Mouse (Mus musculus) embryonic facial prominence, embryonic 13.5 days (tissue): ENCODE results near the gene Tesk1. TPM values are rescaled to one million over a fixed set of nuclear protein-coding genes. Genes with fewer than 3 reads are reported as not detected.

Experiments used
- ATAC-seq: fragments of 200-750 bp; cut with Nextera tagmentation; 2 replicates; pipeline ENCODE4 v1.8.0; 2017; ENCODE audit warnings: low read depth; ENCODE audit not compliant: insufficient number of reproducible peaks, insufficient read depth, low FRiP score, low TSS enrichment
- H3K27ac ChIP-seq: fragments of 300-500 bp; sonication (generic); 2 replicates; pipeline ENCODE4 v1.5.1; 2015; ENCODE audit warnings: moderate library complexity, mild to moderate bottlenecking, inconsistent platforms
- H3K27me3 ChIP-seq: fragments of 300-500 bp; sonication (generic); 2 replicates; pipeline ENCODE4 v1.6.1; 2015; ENCODE audit warnings: mild to moderate bottlenecking, inconsistent platforms
- H3K36me3 ChIP-seq: fragments of 300-500 bp; sonication (generic); 2 replicates; pipeline ENCODE4 v1.6.1; 2015; ENCODE audit warnings: mild to moderate bottlenecking, inconsistent platforms
- H3K4me1 ChIP-seq: fragments of 300-500 bp; sonication (generic); 2 replicates; pipeline ENCODE4 v1.6.1; 2015; ENCODE audit warnings: inconsistent platforms
- H3K4me2 ChIP-seq: fragments of 300-500 bp; sonication (generic); 2 replicates; pipeline ENCODE4 v1.6.1; 2015; ENCODE audit warnings: moderate library complexity, mild to moderate bottlenecking, inconsistent platforms
- H3K4me3 ChIP-seq: fragments of 300-500 bp; sonication (generic); 2 replicates; pipeline ENCODE4 v1.5.1; 2015; ENCODE audit warnings: mild to moderate bottlenecking, inconsistent platforms
- H3K9ac ChIP-seq: fragments of 300-500 bp; sonication (generic); 2 replicates; pipeline ENCODE4 v1.6.1; 2015; ENCODE audit warnings: mild to moderate bottlenecking, inconsistent platforms
- H3K9me3 ChIP-seq: fragments of 300-500 bp; sonication (generic); 2 replicates; pipeline ENCODE4 v1.6.1; 2016; ENCODE audit warnings: inconsistent platforms
- WGBS: fragments of 180-500 bp; shearing (Covaris S2); methylation state at CpG from one replicate; pipeline ENCODE4 v1.1.7; 2015; ENCODE audit warnings: mixed read lengths; 5-methylcytosine and 5-hydroxymethylcytosine counted together
- polyA plus RNA-seq: library from polyadenylated mRNA; unstranded; fragments of >200 nt; fragmentation: Nextera tagmentation; extraction: Ambion mirVana; gene quantifications from 2 replicates; pipeline ENCODE4 v1.2.1, GENCODE M21; 2015

Gene Tesk1
- polyA plus RNA-seq, 1 experiment from 2014 or later: 7.0 TPM

- peaks cover 7% of the 10 kb centered on the region for H3K4me1 ChIP-seq
- H3K9ac ChIP-seq: no peak overlapping the region
- no peak for ATAC-seq
- H3K36me3 ChIP-seq: no peaks in the 10 kb centered on the region
- WGBS: 80% methylated on average over 1 of the region's 1 CpGs
- H3K27me3 ChIP-seq: peaks cover 19% of the 10 kb centered on the region
- H3K9me3 ChIP-seq: no peaks in the 10 kb centered on the region
- no peak overlapping the region for H3K27ac ChIP-seq
- no peak overlapping the region for H3K4me3 ChIP-seq
- H3K4me2 ChIP-seq: no peak overlapping the region
These were observed 8.9 kb upstream of the Tesk1 start for GRCm38 (mm10) chr4:43432832-43433231.

- Histone ChIP-seq H3K9me3 (no peaks in the 10 kb centered on the region), H3K9ac (peak overlapping the region; percentile 97), H3K27ac (peak overlapping the region; percentile 92), H3K4me1 (peaks cover 14% of the 10 kb centered on the region), H3K27me3 (no peaks in the 10 kb centered on the region), H3K4me2 (peak overlapping the region; percentile 92), H3K4me3 (peak overlapping the region; percentile 98), H3K36me3 (peaks cover 23% of the 10 kb centered on the region)
- WGBS: 0% methylated on average over 33 of the region's 33 CpGs
- peak; percentile 90 for ATAC-seq
These were observed 305 bp downstream of the Tesk1 start for GRCm38 (mm10) chr4:43442044-43442443.

GRCm38 (mm10) chr4:43442456-43443361 lies 970 bp downstream of the Tesk1 start:
- WGBS: under 1% methylated on average over 63 of the region's 88 CpGs
- Histone ChIP-seq H3K27me3 (no peaks in the 10 kb centered on the region), H3K27ac (peak overlapping the region; percentile 92), H3K4me1 (peaks cover 14% of the 10 kb centered on the region), H3K4me3 (peak overlapping the region; percentile 98), H3K9me3 (no peaks in the 10 kb centered on the region), H3K36me3 (peaks cover 30% of the 10 kb centered on the region), H3K9ac (peak overlapping the region; percentile 97), H3K4me2 (peak overlapping the region; percentile 92)
- peak; percentile 48 for ATAC-seq

GRCm38 (mm10) chr4:43443511-43443910 lies 1.8 kb downstream of the Tesk1 start:
- peaks cover 14% of the 10 kb centered on the region for H3K4me1 ChIP-seq
- H3K4me3 ChIP-seq: peak overlapping the region; percentile 98
- H3K36me3 ChIP-seq: peaks cover 38% of the 10 kb centered on the region
- no peaks in the 10 kb centered on the region for H3K27me3 ChIP-seq
- peak overlapping the region; percentile 92 for H3K4me2 ChIP-seq
- 1% methylated on average over 28 of the region's 28 CpGs for WGBS
- no peaks in the 10 kb centered on the region for H3K9me3 ChIP-seq
- peak overlapping the region; percentile 92 for H3K27ac ChIP-seq
- no peak for ATAC-seq
- H3K9ac ChIP-seq: peak overlapping the region; percentile 97

GRCm38 (mm10) chr4:43447251-43447650 lies 5.5 kb downstream of the Tesk1 start:
- Histone ChIP-seq H3K4me3 (no peak overlapping the region), H3K4me2 (no peak overlapping the region), H3K9ac (no peak overlapping the region), H3K36me3 (peaks cover 40% of the 10 kb centered on the region), H3K4me1 (peaks cover 18% of the 10 kb centered on the region), H3K9me3 (no peaks in the 10 kb centered on the region), H3K27ac (no peak overlapping the region), H3K27me3 (peaks cover 2% of the 10 kb centered on the region)
- WGBS: 84% methylated on average over 13 of the region's 13 CpGs
- ATAC-seq: no peak

GRCm38 (mm10) chr4:43448554-43448953 lies 6.8 kb downstream of the Tesk1 start:
- H3K36me3 ChIP-seq: peaks cover 40% of the 10 kb centered on the region
- H3K9me3 ChIP-seq: no peaks in the 10 kb centered on the region
- H3K4me3 ChIP-seq: no peak overlapping the region
- WGBS: 87% methylated on average over 3 of the region's 3 CpGs
- no peak overlapping the region for H3K4me2 ChIP-seq
- peaks cover 24% of the 10 kb centered on the region for H3K4me1 ChIP-seq
- H3K9ac ChIP-seq: no peak overlapping the region
- ATAC-seq: no peak
- no peak overlapping the region for H3K27ac ChIP-seq
- peaks cover 14% of the 10 kb centered on the region for H3K27me3 ChIP-seq

GRCm38 (mm10) chr4:43452315-43452714 lies 10.6 kb downstream of the Tesk1 start:
- Histone ChIP-seq H3K4me1 (peaks cover 22% of the 10 kb centered on the region), H3K4me3 (no peak overlapping the region), H3K36me3 (peaks cover 14% of the 10 kb centered on the region), H3K9me3 (no peaks in the 10 kb centered on the region), H3K4me2 (no peak overlapping the region), H3K27ac (no peak overlapping the region), H3K27me3 (peaks cover 32% of the 10 kb centered on the region), H3K9ac (no peak overlapping the region)
- no peak for ATAC-seq
- WGBS: 57% methylated on average over 11 of the region's 11 CpGs

- H3K4me2 ChIP-seq: peak overlapping the region; percentile 67
- WGBS: under 1% methylated on average over 18 of the region's 18 CpGs
- peaks cover 32% of the 10 kb centered on the region for H3K27me3 ChIP-seq
- ATAC-seq: peak; percentile 52; the same call in 1 of the 2 replicates
- peak overlapping the region; percentile 64 for H3K9ac ChIP-seq
- peak overlapping the region; percentile 34 for H3K4me3 ChIP-seq
- peaks cover 3% of the 10 kb centered on the region; the same call in 1 of the 2 replicates for H3K36me3 ChIP-seq
- peaks cover 22% of the 10 kb centered on the region for H3K4me1 ChIP-seq
- no peak overlapping the region for H3K27ac ChIP-seq
- no peaks in the 10 kb centered on the region for H3K9me3 ChIP-seq
These were observed 11.7 kb downstream of the Tesk1 start for GRCm38 (mm10) chr4:43453413-43453812.

GRCm38 (mm10) chr4:43454041-43454836 lies 12.5 kb downstream of the Tesk1 start, which contains the start of gene Cd72:
Gene Cd72, minus strand, starts transcription at chr4:43454628.
- Histone ChIP-seq H3K36me3 (no peaks in the 10 kb centered on the region), H3K4me3 (peak within 1 kb of the TSS; percentile 34), H3K9ac (peak within 1 kb of the TSS; percentile 64), H3K4me1 (peaks cover 22% of the 10 kb centered on the region), H3K9me3 (no peaks in the 10 kb centered on the region), H3K4me2 (peak within 1 kb of the TSS; percentile 67), H3K27me3 (peaks cover 32% of the 10 kb centered on the region), H3K27ac (no peak within 1 kb of the TSS)
- ATAC-seq: no peak
- WGBS: 32% methylated on average over 20 of the region's 20 CpGs

GRCm38 (mm10) chr4:43456470-43456869 lies 14.7 kb downstream of the Tesk1 start:
- peaks cover 17% of the 10 kb centered on the region for H3K4me1 ChIP-seq
- H3K4me3 ChIP-seq: no peak overlapping the region
- no peaks in the 10 kb centered on the region for H3K36me3 ChIP-seq
- 18% methylated on average over 4 of the region's 4 CpGs for WGBS
- peaks cover 32% of the 10 kb centered on the region for H3K27me3 ChIP-seq
- ATAC-seq: no peak
- H3K4me2 ChIP-seq: no peak overlapping the region
- no peak overlapping the region for H3K9ac ChIP-seq
- H3K27ac ChIP-seq: no peak overlapping the region
- H3K9me3 ChIP-seq: no peaks in the 10 kb centered on the region

GRCm38 (mm10) chr4:43457124-43457523 lies 15.4 kb downstream of the Tesk1 start:
- H3K27ac ChIP-seq: no peak overlapping the region
- no peaks in the 10 kb centered on the region for H3K36me3 ChIP-seq
- peaks cover 31% of the 10 kb centered on the region for H3K27me3 ChIP-seq
- no peak overlapping the region for H3K4me2 ChIP-seq
- peaks cover 17% of the 10 kb centered on the region for H3K4me1 ChIP-seq
- H3K9me3 ChIP-seq: no peaks in the 10 kb centered on the region
- no peak for ATAC-seq
- no peak overlapping the region for H3K9ac ChIP-seq
- no peak overlapping the region for H3K4me3 ChIP-seq
- 26% methylated on average over 8 of the region's 8 CpGs for WGBS
